Mouse (Mus musculus): Measurements from ENCODE around the gene Agbl4.

GRCm38 (mm10) chr4:111583562-111584237 is 1186.2 kb downstream of the Agbl4 start:
- TF ChIP-seq TCF12 (IDR thresholded peaks at IDR 0.05; ENCODE audit: low read depth, low read length) (no peak), BHLHE40 (IDR thresholded peaks at IDR 0.05; ENCODE audit: borderline replicate concordance, low read depth, low read length) (no peak), ZKSCAN1 (IDR thresholded peaks at IDR 0.05; ENCODE audit: low read depth, low read length) (no peak), SIN3A (IDR thresholded peaks at IDR 0.05; ENCODE audit: low read length) (no peak), ETS1 (IDR thresholded peaks at IDR 0.05; ENCODE audit: low read depth, low read length) (no peak), MXI1 (IDR thresholded peaks at IDR 0.05; ENCODE audit: low read depth, low read length) (no peak), CTCF (IDR thresholded peaks at IDR 0.05 in 2 of 3, conservative IDR thresholded peaks at IDR 0.05 in 1 of 3; ENCODE audit: control insufficient read depth in 1 of 3, insufficient read depth in 1 of 3, low read depth in 2 of 3, low read length in 3 of 3, poor library complexity in 1 of 3, severe bottlenecking in 1 of 3) (no peak), TAL1 (IDR thresholded peaks at IDR 0.05; ENCODE audit: low read length) (no peak)
